Mouse (Mus musculus) kidney, adult 9 months (tissue): ENCODE results near the gene B3gat1.
A peak's percentile ranks its signal among the peaks of the same experiment; 100 is the strongest.

Source experiments
- DNase-seq: peaks from one replicate; pipeline ENCODE4 v3.0.0; 2022

B3gat1 gene

GRCm38 (mm10) chr9:26733206-26733891, at the start of gene B3gat1:
Gene B3gat1, plus strand, starts transcription at chr9:26733728.
- no peak for DNase-seq

- no peak for DNase-seq
Measured at GRCm38 (mm10) chr9:26689171-26689570, 44.4 kb upstream of the B3gat1 start.

GRCm38 (mm10) chr9:26689956-26690698, 43.4 kb upstream of the B3gat1 start:
- no peak for DNase-seq

- no peak for DNase-seq
Measured at GRCm38 (mm10) chr9:26692641-26693040, 40.9 kb upstream of the B3gat1 start.

GRCm38 (mm10) chr9:26694656-26695055, 38.9 kb upstream of the B3gat1 start:
- no peak for DNase-seq

- DNase-seq = no peak
Measured at GRCm38 (mm10) chr9:26695178-26695577, 38.4 kb upstream of the B3gat1 start.

- no peak for DNase-seq
Measured at GRCm38 (mm10) chr9:26698286-26698685, 35.2 kb upstream of the B3gat1 start.

- DNase-seq = no peak
Measured at GRCm38 (mm10) chr9:26700329-26700728, 33.2 kb upstream of the B3gat1 start.

GRCm38 (mm10) chr9:26718388-26718787, 15.1 kb upstream of the B3gat1 start:
- no peak for DNase-seq

- DNase-seq = no peak
Measured at GRCm38 (mm10) chr9:26721771-26722170, 11.8 kb upstream of the B3gat1 start.

- DNase-seq = no peak
Measured at GRCm38 (mm10) chr9:26725709-26726108, 7.8 kb upstream of the B3gat1 start.

- DNase-seq = peak; percentile 9
Measured at GRCm38 (mm10) chr9:26727445-26727844, 6.1 kb upstream of the B3gat1 start.

- no peak for DNase-seq
Measured at GRCm38 (mm10) chr9:26728556-26728955, 5.0 kb upstream of the B3gat1 start.

- no peak for DNase-seq
Measured at GRCm38 (mm10) chr9:26733986-26734385, 458 bp downstream of the B3gat1 start.

- no peak for DNase-seq
Measured at GRCm38 (mm10) chr9:26737116-26737515, 3.6 kb downstream of the B3gat1 start.

- DNase-seq = no peak
Measured at GRCm38 (mm10) chr9:26742817-26743216, 9.3 kb downstream of the B3gat1 start.

GRCm38 (mm10) chr9:26747121-26747520, 13.6 kb downstream of the B3gat1 start:
- DNase-seq = no peak

- DNase-seq = no peak
Measured at GRCm38 (mm10) chr9:26748893-26749292, 15.4 kb downstream of the B3gat1 start.

GRCm38 (mm10) chr9:26760081-26760480, 26.6 kb downstream of the B3gat1 start:
- peak; percentile 50 for DNase-seq

GRCm38 (mm10) chr9:26760576-26760975, 27.0 kb downstream of the B3gat1 start:
- no peak for DNase-seq

- DNase-seq = no peak
Measured at GRCm38 (mm10) chr9:26762477-26762876, 28.9 kb downstream of the B3gat1 start.

- DNase-seq = no peak
Measured at GRCm38 (mm10) chr9:26768181-26768580, 34.7 kb downstream of the B3gat1 start.

GRCm38 (mm10) chr9:26775700-26776099, 42.2 kb downstream of the B3gat1 start:
- DNase-seq = no peak

- DNase-seq = peak; percentile 70
Measured at GRCm38 (mm10) chr9:26776122-26776902, 42.8 kb downstream of the B3gat1 start.
